Comparison of ENCODE assay signal across 9 mouse cellular contexts in genomic region chr2:103018817-103019494, GRCm38 (mm10). TPM values are rescaled to one million over a fixed set of nuclear protein-coding genes. Genes with fewer than 3 reads are reported as not detected.
DNase-seq lines count a peak whose midpoint lies in the region; ATAC-seq lines count a peak whose summit lies in the region.
"Had no signal": no experiment of that assay in that cellular context is flagged by ENCODE, and none has a peak within 500 bp of the region (broad histone marks: within the 10 kb centered on the region; RNA-seq: fewer than 3 reads in every experiment).

No protein-coding gene starts in this region.

- H3K27ac ChIP-seq in heart, embryonic 10.5 days: no peak overlapping the region
- H3K27ac ChIP-seq: neural tube, embryonic 13.5 days had no signal

- no peaks in the 10 kb centered on the region for H3K27me3 ChIP-seq in heart, embryonic 10.5 days (ENCODE audit: insufficient read depth, poor library complexity, severe bottlenecking)
- H3K27me3 ChIP-seq: neural tube, embryonic 13.5 days had no signal

- H3K4me1 ChIP-seq in heart, embryonic 10.5 days: no peaks in the 10 kb centered on the region

- 78% methylated on average over 9 of the region's 9 CpGs for WGBS in heart, embryonic 10.5 days

- peak; percentile 53 for DNase-seq in heart, adult 8-10 months (ENCODE audit: low spot score)
- no peak for DNase-seq in heart, embryonic 10.5 days (ENCODE audit: low spot score)
- DNase-seq in B cell, adult 2 months: peak; percentile 24 to 29
- DNase-seq in lung, postnatal 25 days (ENCODE audit: low spot score): peak; percentile 62
- DNase-seq in yolk sac, embryonic 10.5 days (ENCODE audit: low spot score): no peak
- DNase-seq in left cerebral cortex, adult 8-10 months (ENCODE audit: low spot score in 2 of 2): no peak
- no peak for DNase-seq in spleen, postnatal 4 days (ENCODE audit: low spot score in 2 of 2)

- H3K36me3 ChIP-seq in heart, embryonic 10.5 days: peaks cover 8% of the 10 kb centered on the region
- H3K36me3 ChIP-seq: neural tube, embryonic 13.5 days had no signal

- no peaks in the 10 kb centered on the region for H3K9me3 ChIP-seq in heart, embryonic 10.5 days
- H3K9me3 ChIP-seq: neural tube, embryonic 13.5 days had no signal

- no peak overlapping the region for H3K4me3 ChIP-seq in heart, embryonic 10.5 days
- H3K4me3 ChIP-seq: neural tube, embryonic 13.5 days had no signal

- peak; percentile 82 for ATAC-seq in activated CD4-positive, CD25-positive, alpha-beta regulatory T cell, adult 4 months

RNA-seq across cellular contexts. Expression of gene Pdhx, which starts 54.4 kb away (rescaled TPM):
- total RNA-seq in heart, adult 8-10 months (2022): 100 to 1,000 TPM; 143 to 179 (median 163) TPM
- 47.2 and 55.6 TPM in 2 replicates for polyA plus RNA-seq in heart, embryonic 10.5 days (2016; fragmentation: Nextera tagmentation; extraction: Ambion mirVana)
- 10 to 100 TPM; 18.4 to 19.8 TPM for polyA plus RNA-seq in activated CD4-positive, CD25-positive, alpha-beta regulatory T cell, adult 4 months (2017; shearing (Covaris generic))
- 10 to 100 TPM; 48.3 to 59.4 (median 53.2) TPM for total RNA-seq in left cerebral cortex, adult 8-10 months (2022)

RNA-seq across cellular contexts. Expression of gene Apip, which starts 54.5 kb away (rescaled TPM):
- 10 to 100 TPM; 70.1 to 93.5 (median 79.8) TPM for total RNA-seq in heart, adult 8-10 months (2022)
- polyA plus RNA-seq in heart, embryonic 10.5 days (2016; fragmentation: Nextera tagmentation; extraction: Ambion mirVana): 65.4 and 66.2 TPM in 2 replicates
- 10 to 100 TPM; 27.2 to 40.5 TPM for polyA plus RNA-seq in activated CD4-positive, CD25-positive, alpha-beta regulatory T cell, adult 4 months (2017; shearing (Covaris generic))
- total RNA-seq in left cerebral cortex, adult 8-10 months (2022): 10 to 100 TPM; 12.3 to 21.8 (median 17.3) TPM

Comparison
In these comparisons a context has a peak if more than half of its experiments do, and no peak if none do; other contexts are left out.
1. DNase-seq: peak in heart, adult 8-10 months (single experiment), B cell, adult 2 months (2 of 2) and lung, postnatal 25 days (single experiment); none in heart, embryonic 10.5 days (single experiment), yolk sac, embryonic 10.5 days (single experiment), left cerebral cortex, adult 8-10 months (0 of 2) and spleen, postnatal 4 days (0 of 2).